Mouse (Mus musculus) gonadal fat pad, adult 2 months (tissue): ENCODE measurements at regions not wholly inside any gene's neighbourhood (a gene's known extent, or its start where the extent isn't known, plus 50 kb on each side); places are given as distances from the start of the nearest gene placed in this dataset.

ENCODE experiments used
- DNase-seq: peaks from one replicate; pipeline ENCODE4 v3.0.0-alpha.2; 2012; ENCODE audit warnings: low read depth

- DNase-seq = no peak
Observed at GRCm38 (mm10) chr5:51922973-51923372, 267.3 kb downstream of the Dhx15 start.

GRCm38 (mm10) chr5:51922494-51922893 lies 267.8 kb downstream of the Dhx15 start:
- no peak for DNase-seq

GRCm38 (mm10) chr5:51917812-51918448 lies 272.4 kb downstream of the Dhx15 start:
- no peak for DNase-seq

GRCm38 (mm10) chr5:51914731-51915130 lies 275.6 kb downstream of the Dhx15 start:
- no peak for DNase-seq

- no peak for DNase-seq
Observed at GRCm38 (mm10) chr5:51908861-51909260, 281.5 kb downstream of the Dhx15 start.

- DNase-seq = no peak
Observed at GRCm38 (mm10) chr5:51906315-51907109, 283.8 kb downstream of the Dhx15 start.

GRCm38 (mm10) chr5:51894159-51894558 lies 296.2 kb downstream of the Dhx15 start:
- no peak for DNase-seq

GRCm38 (mm10) chr5:51891341-51891740 lies 299.0 kb downstream of the Dhx15 start:
- DNase-seq = no peak

- no peak for DNase-seq
Observed at GRCm38 (mm10) chr5:51888404-51888803, 301.9 kb downstream of the Dhx15 start.

- no peak for DNase-seq
Observed at GRCm38 (mm10) chr5:51882594-51882993, 307.7 kb downstream of the Dhx15 start.

- no peak for DNase-seq
Observed at GRCm38 (mm10) chr5:51882173-51882572, 308.1 kb downstream of the Dhx15 start.

GRCm38 (mm10) chr5:51876846-51877245 lies 309.3 kb upstream of the Ppargc1a start:
- DNase-seq = no peak

GRCm38 (mm10) chr5:51873571-51873970 lies 306.0 kb upstream of the Ppargc1a start:
- DNase-seq = no peak

- no peak for DNase-seq
Observed at GRCm38 (mm10) chr5:51871735-51872134, 304.2 kb upstream of the Ppargc1a start.

GRCm38 (mm10) chr5:51868223-51868713 lies 300.7 kb upstream of the Ppargc1a start:
- peak; percentile 61 for DNase-seq

- DNase-seq = no peak
Observed at GRCm38 (mm10) chr5:51866002-51866401, 298.5 kb upstream of the Ppargc1a start.

GRCm38 (mm10) chr5:51860496-51860895 lies 293.0 kb upstream of the Ppargc1a start:
- DNase-seq = no peak

GRCm38 (mm10) chr5:51853456-51854124 lies 286.1 kb upstream of the Ppargc1a start:
- DNase-seq = no peak

GRCm38 (mm10) chr5:51850091-51850490 lies 282.6 kb upstream of the Ppargc1a start:
- no peak for DNase-seq

GRCm38 (mm10) chr5:51849236-51849635 lies 281.7 kb upstream of the Ppargc1a start:
- DNase-seq = no peak

- no peak for DNase-seq
Observed at GRCm38 (mm10) chr5:51842189-51842588, 274.7 kb upstream of the Ppargc1a start.

GRCm38 (mm10) chr5:51841763-51842162 lies 274.2 kb upstream of the Ppargc1a start:
- no peak for DNase-seq
